Mouse (Mus musculus): ENCODE results near the gene Olfr907.

Gene Olfr907

GRCm38 (mm10) chr9:38495501-38495900 is at the start of gene Olfr907:
TSS of gene Olfr907 (plus strand) at chr9:38495801.
- DNase-seq (ENCODE audit: low spot score in 2 of 2) = no peak

DNA sequence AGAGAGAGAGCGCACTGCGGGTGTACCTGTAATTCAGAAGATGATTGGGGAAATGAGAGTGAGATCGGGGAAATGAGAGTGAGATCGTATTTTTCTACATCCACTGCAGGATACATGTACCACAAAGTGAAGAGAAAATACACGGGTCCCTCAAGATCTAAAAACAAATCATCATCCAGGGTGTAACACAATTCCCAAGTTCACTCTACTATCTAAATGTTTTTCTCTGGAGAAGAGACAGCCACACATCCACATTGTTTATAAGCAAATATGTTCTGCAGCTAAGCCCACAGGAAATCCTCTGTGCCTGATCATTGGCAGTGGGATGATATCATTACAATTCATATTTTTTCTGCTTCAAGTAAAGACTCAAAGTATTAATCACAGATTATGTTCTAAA is 48.2 kb upstream of the Olfr907 start, which contains the start of gene Olfr902:
Gene Olfr902 (plus strand): TSS at position 301 of the 400 bp plus-strand sequence.
- no peak for DNase-seq (ENCODE audit: low spot score in 2 of 2)

DNA sequence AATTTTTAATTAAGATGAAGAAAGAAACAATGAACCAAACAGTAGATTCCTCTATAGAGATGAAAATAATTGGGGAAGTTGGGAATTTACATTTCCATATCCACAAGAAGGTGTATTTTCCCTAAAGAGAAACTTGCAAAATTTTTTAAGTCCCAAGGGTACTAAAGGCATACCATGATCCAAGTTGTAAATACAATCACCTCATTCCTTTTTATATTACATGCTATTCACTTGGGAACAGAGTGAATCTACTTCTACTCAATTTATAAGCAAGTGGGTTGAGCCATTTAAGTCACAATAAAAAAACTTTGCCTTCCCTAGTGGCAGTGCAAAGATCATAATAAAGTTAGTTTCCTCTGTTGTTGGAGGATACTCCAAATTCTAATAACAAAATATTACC is 32.8 kb upstream of the Olfr907 start, which contains the start of gene Olfr904:
Gene Olfr904 (plus strand): TSS at position 301 of the 400 bp plus-strand sequence.
- DNase-seq (ENCODE audit: low spot score in 2 of 2) = no peak

- DNase-seq (ENCODE audit: low spot score in 2 of 2) = no peak
Observed at GRCm38 (mm10) chr9:38470807-38471206, 24.8 kb upstream of the Olfr907 start, which contains the start of gene Olfr905. TSS of gene Olfr905 (plus strand) at chr9:38471107.

DNA sequence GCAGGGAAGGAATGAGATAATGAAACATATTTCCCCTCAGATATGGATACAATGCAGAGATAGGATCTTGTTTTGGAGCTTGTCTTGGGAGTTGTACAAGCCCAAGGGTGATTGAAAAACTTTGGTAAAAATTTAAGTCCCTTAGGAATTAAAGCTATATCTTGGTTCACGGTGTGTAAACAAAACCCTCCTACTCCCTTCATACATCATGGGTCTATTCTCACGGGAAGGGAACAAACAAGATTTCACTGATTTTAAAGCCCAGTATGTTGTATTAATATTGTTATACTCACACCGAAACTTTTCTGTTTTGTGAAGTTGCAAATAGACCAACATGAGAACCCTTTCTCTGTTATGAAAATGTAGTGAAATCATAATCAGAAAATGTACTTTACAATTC is 8.8 kb upstream of the Olfr907 start, which contains the start of gene Olfr906:
Gene Olfr906 (plus strand): TSS at position 301 of the 400 bp plus-strand sequence.
- no peak for DNase-seq (ENCODE audit: low spot score in 2 of 2)

GRCm38 (mm10) chr9:38512353-38512752 is 16.8 kb downstream of the Olfr907 start:
- no peak for DNase-seq (ENCODE audit: low spot score in 2 of 2)

DNA sequence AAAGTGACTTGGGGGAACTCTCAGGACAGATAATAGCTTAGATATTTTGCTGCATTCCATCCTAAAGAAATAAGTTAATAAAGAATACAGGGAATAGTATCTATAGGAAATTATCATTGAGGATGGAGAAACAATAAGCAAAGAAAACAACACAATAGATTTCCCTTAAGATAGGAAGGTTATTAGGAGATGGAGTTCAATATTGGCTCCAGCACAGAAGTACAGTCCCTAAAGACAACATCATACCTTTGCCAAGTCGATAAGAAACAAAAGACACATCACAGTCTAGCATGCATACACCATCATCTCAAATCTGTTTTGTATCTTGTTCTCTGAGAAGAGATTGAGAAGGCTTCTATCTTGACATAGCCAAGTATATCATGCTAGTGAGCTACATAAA is 25.7 kb downstream of the Olfr907 start, which contains the start of gene Olfr911-ps1:
Gene Olfr911-ps1 (plus strand): TSS at position 301 of the 400 bp plus-strand sequence.
- DNase-seq (ENCODE audit: low spot score in 2 of 2) = no peak

- no peak for DNase-seq (ENCODE audit: low spot score in 2 of 2)
Observed at GRCm38 (mm10) chr9:38537549-38537948, 41.9 kb downstream of the Olfr907 start, which contains the start of gene Olfr910. TSS of gene Olfr910 (plus strand) at chr9:38537849.

Measured in right cerebral cortex, postnatal 10 days (tissue).